Mouse (Mus musculus) cortical plate, adult 2 months (tissue): ENCODE data around the gene Barhl1.

Experiments
- CTCF ChIP-seq: fragments of 200-500 bp; IDR thresholded peaks from 2 replicates; pipeline ENCODE4 v1.5.1; 2011; ENCODE audit warnings: mild to moderate bottlenecking, control low read depth, low read length; ENCODE audit not compliant: insufficient read depth; ENCODE audit errors: extremely low read depth
- POLR2A ChIP-seq: fragments of 200-500 bp; IDR thresholded peaks from 2 replicates; pipeline ENCODE4 v1.6.1; 2011; ENCODE audit warnings: mild to moderate bottlenecking, low read length, control low read depth; ENCODE audit not compliant: insufficient read depth; ENCODE audit errors: extremely low read depth

DNA sequence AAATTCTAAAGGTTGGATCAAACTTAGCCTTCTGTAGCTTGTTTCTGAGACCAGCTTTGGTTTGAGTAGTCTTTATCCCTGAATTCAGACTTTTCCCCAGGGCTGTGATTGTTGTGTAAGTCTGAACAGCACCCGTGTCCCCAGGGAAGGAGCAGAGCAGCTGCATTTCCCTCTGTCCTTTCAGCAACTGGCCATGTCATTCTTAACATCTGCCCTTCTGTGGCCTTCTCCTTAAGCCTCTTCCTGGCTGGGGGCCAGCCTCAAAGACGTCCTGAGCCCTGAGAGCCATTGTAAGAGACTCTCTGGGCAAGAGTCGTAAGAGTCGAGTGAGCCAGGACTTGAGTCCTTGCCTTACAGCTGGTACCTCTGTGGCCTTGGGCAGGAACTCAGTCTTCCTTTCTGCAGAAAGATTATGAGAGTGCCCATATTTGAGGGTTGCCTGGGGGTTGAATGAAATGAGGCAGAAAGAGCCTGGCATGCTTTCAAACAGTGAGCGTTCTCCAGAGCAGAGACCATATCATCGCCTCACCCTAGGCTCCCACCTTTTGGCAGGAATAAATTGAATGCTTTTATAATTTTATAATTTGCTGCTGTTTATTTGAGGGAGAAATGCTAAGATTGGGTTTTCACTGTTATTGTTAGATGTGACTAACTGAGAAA, 33.5 kb downstream of the Barhl1 start:
- TF ChIP-seq CTCF (no peak), POLR2A (no peak)
